Mouse (Mus musculus): ENCODE data around the gene Cacna2d1. TPM values are rescaled to one million over a fixed set of nuclear protein-coding genes. Genes with fewer than 3 reads are reported as not detected.

The Cacna2d1 gene
- total and polyA plus RNA-seq, 3 experiments = 0.08 to 0.13 TPM; not detected in 1

- Histone ChIP-seq H3K79me2 (ENCODE audit: control insufficient read depth, insufficient read depth, low read length, poor library complexity) (no peaks in the 10 kb centered on the region), H3K9ac (ENCODE audit: control insufficient read depth, low read depth, low read length, poor library complexity, severe bottlenecking) (no peak overlapping the region), H3K4me3 (ENCODE audit: control insufficient read depth in 1 of 2, insufficient read depth in 1 of 2, low read depth in 2 of 2, low read length in 2 of 2) (no peak overlapping the region), H3K27me3 (ENCODE audit: control insufficient read depth in 1 of 2, insufficient read depth in 2 of 2, low read length in 2 of 2) (no peaks in the 10 kb centered on the region), H3K27ac (ENCODE audit: control insufficient read depth, low read depth, low read length) (no peak overlapping the region), H3K4me1 (ENCODE audit: control insufficient read depth in 1 of 2, insufficient read depth in 2 of 2, low read length in 2 of 2) (no peaks in the 10 kb centered on the region), H3K9me3 (replicated peaks; ENCODE audit: insufficient read depth, low read length) (no peaks in the 10 kb centered on the region), H3K36me3 (ENCODE audit: control insufficient read depth in 1 of 2, insufficient read depth in 2 of 2, low read length in 2 of 2) (no peaks in the 10 kb centered on the region)
- no peak for DNase-seq (ENCODE audit: low read depth, low spot score)
- TF ChIP-seq MAZ (IDR thresholded peaks at IDR 0.05; ENCODE audit: low read depth, low read length) (no peak), TBP (IDR thresholded peaks at IDR 0.05; ENCODE audit: low read depth, low read length) (no peak), ZMIZ1 (IDR thresholded peaks at IDR 0.05; ENCODE audit: low read depth, low read length) (no peak), SMC3 (IDR thresholded peaks at IDR 0.05; ENCODE audit: low read depth, low read length) (no peak), KAT2A (conservative IDR thresholded peaks at IDR 0.05; ENCODE audit: low read depth, low read length) (no peak), POLR2A (IDR thresholded peaks at IDR 0.05; ENCODE audit: control insufficient read depth in 1 of 2, insufficient read depth in 1 of 2, low read depth in 1 of 2, low read length in 2 of 2, poor library complexity in 1 of 2) (no peak), USF2 (IDR thresholded peaks at IDR 0.05; ENCODE audit: borderline replicate concordance in 1 of 2, insufficient read depth in 1 of 2, low read depth in 1 of 2, low read length in 2 of 2) (no peak), E2F4 (IDR thresholded peaks at IDR 0.05; ENCODE audit: borderline replicate concordance, low read depth, low read length) (no peak)
Measured at GRCm38 (mm10) chr5:16063949-16064348, 129.5 kb downstream of the Cacna2d1 start.

- no peak overlapping the region for H3K9ac ChIP-seq (ENCODE audit: control insufficient read depth, low read depth, low read length, poor library complexity, severe bottlenecking)
- no peak overlapping the region for H3K27ac ChIP-seq (ENCODE audit: control insufficient read depth, low read depth, low read length)
- no peaks in the 10 kb centered on the region for H3K9me3 ChIP-seq (replicated peaks; ENCODE audit: insufficient read depth, low read length)
- no peaks in the 10 kb centered on the region for H3K27me3 ChIP-seq (ENCODE audit: control insufficient read depth in 1 of 2, insufficient read depth in 2 of 2, low read length in 2 of 2)
- H3K4me3 ChIP-seq (ENCODE audit: control insufficient read depth in 1 of 2, insufficient read depth in 1 of 2, low read depth in 2 of 2, low read length in 2 of 2) = no peak overlapping the region
- H3K4me1 ChIP-seq (ENCODE audit: control insufficient read depth in 1 of 2, insufficient read depth in 2 of 2, low read length in 2 of 2) = no peaks in the 10 kb centered on the region
- TF ChIP-seq MAZ (IDR thresholded peaks at IDR 0.05; ENCODE audit: low read depth, low read length) (no peak), ZC3H11A (IDR thresholded peaks at IDR 0.05; ENCODE audit: low read depth, low read length) (no peak), GATA1 (IDR thresholded peaks at IDR 0.05; ENCODE audit: low read depth, low read length) (no peak), GABPA (IDR thresholded peaks at IDR 0.05; ENCODE audit: low read depth, low read length) (no peak), ELF1 (IDR thresholded peaks at IDR 0.05; ENCODE audit: low read depth, low read length) (no peak), SMC3 (IDR thresholded peaks at IDR 0.05; ENCODE audit: low read depth, low read length) (no peak)
- DNase-seq (ENCODE audit: low read depth, low spot score) = no peak
- H3K79me2 ChIP-seq (ENCODE audit: control insufficient read depth, insufficient read depth, low read length, poor library complexity) = no peaks in the 10 kb centered on the region
- H3K36me3 ChIP-seq (ENCODE audit: control insufficient read depth in 1 of 2, insufficient read depth in 2 of 2, low read length in 2 of 2) = no peaks in the 10 kb centered on the region
Measured at GRCm38 (mm10) chr5:16065816-16066215, 131.3 kb downstream of the Cacna2d1 start.

GRCm38 (mm10) chr5:16082253-16082652 is 147.8 kb downstream of the Cacna2d1 start:
- no peak overlapping the region for H3K9ac ChIP-seq (ENCODE audit: control insufficient read depth, low read depth, low read length, poor library complexity, severe bottlenecking)
- no peaks in the 10 kb centered on the region for H3K27me3 ChIP-seq (ENCODE audit: control insufficient read depth in 1 of 2, insufficient read depth in 2 of 2, low read length in 2 of 2)
- no peaks in the 10 kb centered on the region for H3K36me3 ChIP-seq (ENCODE audit: control insufficient read depth in 1 of 2, insufficient read depth in 2 of 2, low read length in 2 of 2)
- TF ChIP-seq CTCF (IDR thresholded peaks at IDR 0.05 in 2 of 3, conservative IDR thresholded peaks at IDR 0.05 in 1 of 3; ENCODE audit: control insufficient read depth in 1 of 3, insufficient read depth in 1 of 3, low read depth in 2 of 3, low read length in 3 of 3, poor library complexity in 1 of 3, severe bottlenecking in 1 of 3) (no peak), UBTF (IDR thresholded peaks at IDR 0.05; ENCODE audit: borderline replicate concordance, insufficient read depth, low read depth, low read length) (no peak), SIN3A (IDR thresholded peaks at IDR 0.05; ENCODE audit: low read length) (no peak), SMC3 (IDR thresholded peaks at IDR 0.05; ENCODE audit: low read depth, low read length) (no peak), MXI1 (IDR thresholded peaks at IDR 0.05; ENCODE audit: low read depth, low read length) (no peak), CHD1 (IDR thresholded peaks at IDR 0.05; ENCODE audit: low read depth, low read length) (no peak), RCOR1 (IDR thresholded peaks at IDR 0.05; ENCODE audit: low read depth, low read length) (no peak), GATA1 (IDR thresholded peaks at IDR 0.05; ENCODE audit: low read depth, low read length) (no peak), POLR2AphosphoS2 (IDR thresholded peaks at IDR 0.05; ENCODE audit: low read length) (no peak)
- H3K27ac ChIP-seq (ENCODE audit: control insufficient read depth, low read depth, low read length) = no peak overlapping the region
- no peak for DNase-seq (ENCODE audit: low read depth, low spot score)
- no peaks in the 10 kb centered on the region for H3K79me2 ChIP-seq (ENCODE audit: control insufficient read depth, insufficient read depth, low read length, poor library complexity)
- no peaks in the 10 kb centered on the region for H3K4me1 ChIP-seq (ENCODE audit: control insufficient read depth in 1 of 2, insufficient read depth in 2 of 2, low read length in 2 of 2)
- H3K4me3 ChIP-seq (ENCODE audit: control insufficient read depth in 1 of 2, insufficient read depth in 1 of 2, low read depth in 2 of 2, low read length in 2 of 2) = no peak overlapping the region
- no peaks in the 10 kb centered on the region for H3K9me3 ChIP-seq (replicated peaks; ENCODE audit: insufficient read depth, low read length)
